Comparison of ENCODE assay signal across 16 mouse cellular contexts in genomic region chr2:126607553-126608203, GRCm38 (mm10). TPM values are rescaled to one million over a fixed set of nuclear protein-coding genes. Genes with fewer than 3 reads are reported as not detected.
DNase-seq lines count a peak whose midpoint lies in the region; ATAC-seq and TF ChIP-seq lines count a peak whose summit lies in the region.
"Had no signal": no experiment of that assay in that cellular context is flagged by ENCODE, and none has a peak within 500 bp of the region (broad histone marks: within the 10 kb centered on the region; RNA-seq: fewer than 3 reads in every experiment).

No protein-coding gene starts in this region.

- 39% methylated on average over 10 of the region's 10 CpGs for WGBS in heart, embryonic 11.5 days (ENCODE audit: insufficient replicate concordance)
- 41% methylated on average over 10 of the region's 10 CpGs for WGBS in liver, postnatal 0 days (ENCODE audit: insufficient replicate concordance)

- H3K27me3 ChIP-seq in heart, embryonic 11.5 days (ENCODE audit: control insufficient read depth, insufficient read depth, low read length): no peaks in the 10 kb centered on the region
- H3K27me3 ChIP-seq in testis, adult 2 months (ENCODE audit: control insufficient read depth, insufficient read depth, low read length): no peaks in the 10 kb centered on the region
- no peaks in the 10 kb centered on the region for H3K27me3 ChIP-seq in liver, postnatal 0 days (ENCODE audit: insufficient read depth, low read length)
- H3K27me3 ChIP-seq: midbrain, embryonic 15.5 days; Patski had no signal

- ATAC-seq in heart, embryonic 11.5 days (replicated peaks; ENCODE audit: insufficient number of reproducible peaks, low FRiP score, low TSS enrichment): no peak
- no peak for ATAC-seq in liver, postnatal 0 days
- no peak for ATAC-seq in monocyte, adult 5-6 weeks (replicated peaks; ENCODE audit: insufficient number of reproducible peaks, low FRiP score, low TSS enrichment, poor library complexity, severe bottlenecking)
- ATAC-seq: hindbrain, postnatal 0 days; midbrain, embryonic 15.5 days; Patski had no signal

- H3K4me1 ChIP-seq in heart, embryonic 11.5 days (ENCODE audit: control insufficient read depth, insufficient read depth, low read length): no peaks in the 10 kb centered on the region
- H3K4me1 ChIP-seq in testis, adult 2 months (ENCODE audit: control insufficient read depth, insufficient read depth, low read length): peaks cover 2% of the 10 kb centered on the region
- H3K4me1 ChIP-seq in liver, postnatal 0 days (ENCODE audit: insufficient read depth): peaks cover 13% of the 10 kb centered on the region
- H3K4me1 ChIP-seq: midbrain, embryonic 15.5 days had no signal

- no peaks in the 10 kb centered on the region for H3K9me3 ChIP-seq in heart, embryonic 11.5 days (replicated peaks; ENCODE audit: control insufficient read depth, low read length)
- no peaks in the 10 kb centered on the region for H3K9me3 ChIP-seq in liver, postnatal 0 days (ENCODE audit: low read length)
- H3K9me3 ChIP-seq: midbrain, embryonic 15.5 days had no signal

- H3K27ac ChIP-seq in heart, embryonic 11.5 days (ENCODE audit: low read depth, low read length): no peak overlapping the region
- peak overlapping the region; percentile 2 for H3K27ac ChIP-seq in testis, adult 2 months (ENCODE audit: control insufficient read depth, insufficient read depth, low read depth, low read length)
- no peak overlapping the region for H3K27ac ChIP-seq in liver, postnatal 0 days (ENCODE audit: low read depth)
- H3K27ac ChIP-seq: hindbrain, postnatal 0 days; layer of hippocampus, adult 2 months; midbrain, embryonic 15.5 days had no signal

- no peak overlapping the region for H3K4me2 ChIP-seq in heart, embryonic 11.5 days
- H3K4me2 ChIP-seq in liver, postnatal 0 days (ENCODE audit: low read depth, low read length): peak overlapping the region; percentile 16; the same call in 1 of the 2 replicates
- H3K4me2 ChIP-seq: midbrain, embryonic 15.5 days had no signal

- no peak for TF ChIP-seq POLR2A in testis, adult 2 months (IDR thresholded peaks at IDR 0.05; ENCODE audit: control insufficient read depth, low read depth, low read length)

- no peaks in the 10 kb centered on the region for H3K36me3 ChIP-seq in heart, embryonic 11.5 days (ENCODE audit: control insufficient read depth, insufficient read depth, low read length)
- no peaks in the 10 kb centered on the region for H3K36me3 ChIP-seq in testis, adult 2 months (ENCODE audit: control insufficient read depth, insufficient read depth, low read length)
- no peaks in the 10 kb centered on the region for H3K36me3 ChIP-seq in liver, postnatal 0 days (replicated peaks; ENCODE audit: insufficient read depth, low read length)
- H3K36me3 ChIP-seq: midbrain, embryonic 15.5 days had no signal

- TF ChIP-seq CTCF in testis, adult 2 months (IDR thresholded peaks at IDR 0.05; ENCODE audit: control insufficient read depth, insufficient read depth, insufficient replicate concordance, low read depth, low read length): no peak
- TF ChIP-seq CTCF in liver, postnatal 0 days (IDR thresholded peaks at IDR 0.05; ENCODE audit: low read depth): no peak

- DNase-seq in heart, adult 18-20 months: peak; percentile 50 to 69
- DNase-seq in testis, postnatal 10 days (ENCODE audit: low spot score): no peak
- DNase-seq in liver, postnatal 0 days: no peak
- no peak for DNase-seq in embryo, embryonic 10 days (ENCODE audit: low spot score)
- no peak for DNase-seq in spleen, adult 12 weeks (ENCODE audit: low spot score)
- DNase-seq: adrenal gland, postnatal 25 days; B cell, adult 2 months; cerebellum, postnatal 10 days; thymus, postnatal 25 days had no signal

- TF ChIP-seq EP300 in liver, postnatal 0 days (IDR thresholded peaks at IDR 0.05; ENCODE audit: low read depth): no peak

- H3K4me3 ChIP-seq in heart, embryonic 11.5 days (ENCODE audit: low read depth, low read length): no peak overlapping the region
- no peak overlapping the region for H3K4me3 ChIP-seq in testis, adult 2 months (ENCODE audit: control insufficient read depth, low read depth, low read length)
- no peak overlapping the region for H3K4me3 ChIP-seq in liver, postnatal 0 days (ENCODE audit: low read depth, low read length)
- H3K4me3 ChIP-seq: layer of hippocampus, adult 2 months; midbrain, embryonic 15.5 days had no signal

- H3K9ac ChIP-seq in heart, embryonic 11.5 days (ENCODE audit: low read depth, low read length): no peak overlapping the region
- H3K9ac ChIP-seq in liver, postnatal 0 days (replicated peaks): no peak overlapping the region
- H3K9ac ChIP-seq: midbrain, embryonic 15.5 days had no signal

RNA-seq across cellular contexts. Expression of gene Hdc, which starts 11.4 kb away (rescaled TPM):
- total RNA-seq in heart, adult 18-20 months (2021): 1 to 10 TPM; 1.5 to 2.2 TPM
- polyA plus RNA-seq in heart, embryonic 11.5 days (2014; fragmentation: Nextera tagmentation; extraction: Ambion mirVana): 3.5 and 4.3 TPM in 2 replicates
- 22.3 and 23.7 TPM in 2 replicates for polyA plus RNA-seq in testis, adult 2 months (2012; rRNA removed)
- 4.5 and 6.0 TPM in 2 replicates for polyA plus RNA-seq in liver, postnatal 0 days (2015; fragmentation: Nextera tagmentation; extraction: Ambion mirVana)
- total RNA-seq in monocyte, adult 5-6 weeks (2017): 27.7 to 79.7 TPM (median 71.5 TPM) in 3 replicates

RNA-seq across cellular contexts. Expression of gene Slc27a2, which starts 55.5 kb away (rescaled TPM):
- 1 to 10 TPM in 1 of 2 experiments, under 1 TPM in 1; 0.10 to 3.5 TPM for total RNA-seq in heart, adult 18-20 months (2021)
- polyA plus RNA-seq in heart, embryonic 11.5 days (2014; fragmentation: Nextera tagmentation; extraction: Ambion mirVana): 0.42 and 1.4 TPM in 2 replicates
- 1.2 and 2.9 TPM in 2 replicates for polyA plus RNA-seq in testis, adult 2 months (2012; rRNA removed)
- 1,036 and 1,041 TPM in 2 replicates for polyA plus RNA-seq in liver, postnatal 0 days (2015; fragmentation: Nextera tagmentation; extraction: Ambion mirVana)
- total RNA-seq in monocyte, adult 5-6 weeks (2017): 0.32 to 0.87 TPM in 2 of 3 replicates, not detected in the other
- polyA plus RNA-seq: Patski had no signal

Comparison
In these comparisons a context has a peak if more than half of its experiments do, and no peak if none do; other contexts are left out.
1. DNase-seq: peak in heart, adult 18-20 months (2 of 2); none in testis, postnatal 10 days (single experiment), liver, postnatal 0 days (single experiment), embryo, embryonic 10 days (single experiment) and spleen, adult 12 weeks (single experiment).
2. RNA of gene Slc27a2, which starts 55.5 kb away (polyA plus RNA-seq): 1,036 to 1,041 TPM in liver, postnatal 0 days; 0.42 to 1.4 TPM in heart, embryonic 11.5 days and 1.2 to 2.9 TPM in testis, adult 2 months; every median in the first group is over 100 times any median in the second.